In the genomic region with DNA sequence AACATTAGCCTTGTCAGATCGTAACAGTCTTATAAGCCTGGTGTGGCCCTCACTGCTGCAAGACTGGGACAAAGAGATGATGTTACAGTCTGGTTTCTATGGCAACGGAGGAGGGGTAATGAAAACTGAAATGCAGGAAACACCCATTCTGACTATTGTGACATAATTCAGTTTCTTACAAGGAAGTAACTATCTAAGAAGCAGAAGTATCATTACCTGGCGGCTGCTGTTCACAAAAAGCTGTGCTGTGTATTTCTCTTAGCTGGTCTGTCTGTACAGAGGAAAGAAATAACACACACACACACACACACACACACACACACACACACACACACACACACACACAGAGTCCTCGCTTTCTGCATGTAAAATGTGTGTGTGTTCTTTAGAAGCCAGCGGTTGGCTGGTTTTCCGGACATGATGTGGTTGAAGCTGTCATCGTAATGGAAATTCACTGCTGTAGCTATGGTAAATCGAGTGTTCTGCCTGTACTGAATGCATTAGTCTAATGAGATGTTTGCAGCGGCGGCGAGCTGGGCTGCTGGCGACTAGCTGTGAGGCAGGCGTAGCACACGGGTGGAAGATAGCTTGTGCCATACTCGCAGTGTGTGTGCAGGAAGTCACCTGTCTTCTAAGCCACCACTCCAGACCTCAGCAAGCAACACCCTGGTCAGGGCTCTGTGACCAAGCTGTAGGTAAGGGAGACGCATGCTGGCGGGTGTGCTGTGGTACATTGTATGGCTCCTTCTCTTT, we compare ENCODE assay signal across 8 mouse cellular contexts. TPM values are rescaled to one million over a fixed set of nuclear protein-coding genes. Genes with fewer than 3 reads are reported as not detected.
A peak's percentile ranks its signal among the peaks of the same experiment; 100 is the strongest.
DNase-seq lines count a peak whose midpoint lies in the region; ATAC-seq lines count a peak whose summit lies in the region.

Scml4 (plus strand) TSS at position 212 of the 753 bp plus-strand sequence.

- 16% methylated on average over 17 of the region's 17 CpGs for WGBS in forebrain, embryonic 14.5 days
- 49% methylated on average over 17 of the region's 17 CpGs for WGBS in intestine, embryonic 15.5 days
- WGBS in liver, embryonic 15.5 days (ENCODE audit: insufficient replicate concordance) = 29% methylated on average over 17 of the region's 17 CpGs

- peak within 1 kb of the TSS; percentile 81 for H3K27ac ChIP-seq in forebrain, embryonic 14.5 days (ENCODE audit: low read depth, low read length)
- H3K27ac ChIP-seq in intestine, embryonic 15.5 days = peak within 1 kb of the TSS; percentile 38; the same call in 1 of the 2 replicates
- H3K27ac ChIP-seq in liver, embryonic 15.5 days (replicated peaks) = no peak within 1 kb of the TSS

- peak within 1 kb of the TSS; percentile 50 for H3K9ac ChIP-seq in forebrain, embryonic 14.5 days (ENCODE audit: low read length)
- H3K9ac ChIP-seq in intestine, embryonic 15.5 days = no peak within 1 kb of the TSS
- H3K9ac ChIP-seq in liver, embryonic 15.5 days = no peak within 1 kb of the TSS

- peak; percentile 96 for DNase-seq in CD4-positive helper T cell, adult 2 months (ENCODE audit: low read depth, low spot score)
- peak; percentile 91 for DNase-seq in T-cell, adult 2 months (ENCODE audit: low spot score)
- peak; percentile 92 for DNase-seq in forebrain, embryonic 14.5 days (ENCODE audit: low spot score)
- peak; percentile 37 for DNase-seq in neural tube, embryonic 10.5 days (ENCODE audit: extremely low spot score, low spot score)
- DNase-seq in thymus, adult 18-20 months = peak; percentile 50 to 73
- DNase-seq in ovary, postnatal 36 days (ENCODE audit: low spot score) = no peak

- H3K27me3 ChIP-seq in forebrain, embryonic 14.5 days (replicated peaks; ENCODE audit: control insufficient read depth, insufficient read depth, low read length) = peaks cover 3% of the 10 kb centered on the region; the same call in 1 of the 2 replicates
- no peaks in the 10 kb centered on the region for H3K27me3 ChIP-seq in intestine, embryonic 15.5 days (replicated peaks)
- H3K27me3 ChIP-seq in liver, embryonic 15.5 days = peaks cover 10% of the 10 kb centered on the region

- H3K4me3 ChIP-seq in forebrain, embryonic 14.5 days (ENCODE audit: low read depth, low read length) = peak within 1 kb of the TSS; percentile 31
- H3K4me3 ChIP-seq in intestine, embryonic 15.5 days (replicated peaks) = no peak within 1 kb of the TSS
- H3K4me3 ChIP-seq in liver, embryonic 15.5 days (replicated peaks) = 0 out of 2 replicates have a peak within 1 kb of the TSS, but pooled peaks have one; percentile 9

- peak within 1 kb of the TSS; percentile 59 for H3K4me2 ChIP-seq in forebrain, embryonic 14.5 days (ENCODE audit: low read length)
- H3K4me2 ChIP-seq in intestine, embryonic 15.5 days (replicated peaks) = peak within 1 kb of the TSS; percentile 45
- H3K4me2 ChIP-seq in liver, embryonic 15.5 days = peak within 1 kb of the TSS; percentile 29

- peak; percentile 73 for ATAC-seq in forebrain, embryonic 14.5 days
- ATAC-seq in intestine, embryonic 15.5 days = peak; percentile 64
- ATAC-seq in liver, embryonic 15.5 days (ENCODE audit: insufficient read depth) = no peak

- no peaks in the 10 kb centered on the region for H3K9me3 ChIP-seq in forebrain, embryonic 14.5 days (replicated peaks; ENCODE audit: control insufficient read depth, low read length)
- no peaks in the 10 kb centered on the region for H3K9me3 ChIP-seq in intestine, embryonic 15.5 days
- H3K9me3 ChIP-seq in liver, embryonic 15.5 days (replicated peaks) = no peaks in the 10 kb centered on the region

- H3K36me3 ChIP-seq in forebrain, embryonic 14.5 days (ENCODE audit: control insufficient read depth, insufficient read depth, low read length) = no peaks in the 10 kb centered on the region
- no peaks in the 10 kb centered on the region for H3K36me3 ChIP-seq in intestine, embryonic 15.5 days
- H3K36me3 ChIP-seq in liver, embryonic 15.5 days (replicated peaks) = no peaks in the 10 kb centered on the region

- peaks cover 26% of the 10 kb centered on the region for H3K4me1 ChIP-seq in forebrain, embryonic 14.5 days (ENCODE audit: control insufficient read depth, insufficient read depth, low read length)
- H3K4me1 ChIP-seq in intestine, embryonic 15.5 days (replicated peaks) = peaks cover 26% of the 10 kb centered on the region
- H3K4me1 ChIP-seq in liver, embryonic 15.5 days (replicated peaks) = 0 out of 2 replicates have a peak, but pooled peaks cover 2% of the 10 kb centered on the region

RNA-seq across cellular contexts. Expression of gene Scml4, which starts in this region (rescaled TPM):
- 4.9 and 9.0 TPM in 2 replicates for polyA plus RNA-seq in forebrain, embryonic 14.5 days (2014; fragmentation: Nextera tagmentation; extraction: Ambion mirVana)
- 29.3 TPM in 2 replicates for polyA plus RNA-seq in intestine, embryonic 15.5 days (2015; fragmentation: Nextera tagmentation; extraction: Ambion mirVana)
- polyA plus RNA-seq in liver, embryonic 15.5 days (2015; fragmentation: Nextera tagmentation; extraction: Ambion mirVana) = 0.32 and 0.68 TPM in 2 replicates
